Mouse (Mus musculus): ENCODE measurements at regions not wholly inside any gene's neighbourhood (a gene's known extent, or its start where the extent isn't known, plus 50 kb on each side); places are given as distances from the start of the nearest gene placed in this dataset.
A peak's percentile ranks its signal among the peaks of the same experiment; 100 is the strongest.

GRCm38 (mm10) chr9:31983759-31984586 lies 70.7 kb upstream of the Barx2 start:
- Histone ChIP-seq H3K27ac (ENCODE audit: low read depth, low read length) (no peak overlapping the region), H3K9me3 (ENCODE audit: low read length) (no peaks in the 10 kb centered on the region), H3K4me3 (ENCODE audit: low read depth, low read length) (no peak overlapping the region), H3K9ac (replicated peaks; ENCODE audit: low read length, poor library complexity, severe bottlenecking) (no peak overlapping the region), H3K4me1 (ENCODE audit: insufficient read depth, low read length) (no peaks in the 10 kb centered on the region), H3K4me2 (ENCODE audit: low read depth, low read length, poor library complexity, severe bottlenecking) (no peak overlapping the region), H3K27me3 (ENCODE audit: insufficient read depth, low read length) (no peaks in the 10 kb centered on the region), H3K36me3 (ENCODE audit: insufficient read depth, low read length) (no peaks in the 10 kb centered on the region)
- DNase-seq (ENCODE audit: low spot score), result no peak
- WGBS, result 69% methylated on average over 12 of the region's 12 CpGs
- TF ChIP-seq CTCF (IDR thresholded peaks at IDR 0.05), result no peak
- ATAC-seq (ENCODE audit: low FRiP score), result no peak

GRCm38 (mm10) chr9:31988826-31989225 lies 75.6 kb upstream of the Barx2 start:
- DNase-seq (ENCODE audit: low spot score), result no peak
- WGBS, result 81% methylated on average over 7 of the region's 7 CpGs
- TF ChIP-seq CTCF (IDR thresholded peaks at IDR 0.05), result no peak
- Histone ChIP-seq H3K4me3 (ENCODE audit: low read depth, low read length) (no peak overlapping the region), H3K4me2 (ENCODE audit: low read depth, low read length, poor library complexity, severe bottlenecking) (no peak overlapping the region), H3K9ac (replicated peaks; ENCODE audit: low read length, poor library complexity, severe bottlenecking) (no peak overlapping the region), H3K36me3 (ENCODE audit: insufficient read depth, low read length) (no peaks in the 10 kb centered on the region), H3K27me3 (ENCODE audit: insufficient read depth, low read length) (no peaks in the 10 kb centered on the region), H3K4me1 (ENCODE audit: insufficient read depth, low read length) (no peaks in the 10 kb centered on the region), H3K9me3 (ENCODE audit: low read length) (no peaks in the 10 kb centered on the region), H3K27ac (ENCODE audit: low read depth, low read length) (no peak overlapping the region)
- ATAC-seq (ENCODE audit: low FRiP score), result no peak

GRCm38 (mm10) chr9:31989581-31990360 lies 76.5 kb upstream of the Barx2 start:
- Histone ChIP-seq H3K4me2 (ENCODE audit: low read depth, low read length, poor library complexity, severe bottlenecking) (0 out of 2 replicates have a peak overlapping the region, but pooled peaks have one; percentile 7), H3K36me3 (ENCODE audit: insufficient read depth, low read length) (no peaks in the 10 kb centered on the region), H3K27ac (ENCODE audit: low read depth, low read length) (no peak overlapping the region; the same call in 1 of the 2 replicates), H3K4me3 (ENCODE audit: low read depth, low read length) (no peak overlapping the region), H3K9ac (replicated peaks; ENCODE audit: low read length, poor library complexity, severe bottlenecking) (no peak overlapping the region), H3K9me3 (ENCODE audit: low read length) (no peaks in the 10 kb centered on the region), H3K27me3 (ENCODE audit: insufficient read depth, low read length) (no peaks in the 10 kb centered on the region), H3K4me1 (ENCODE audit: insufficient read depth, low read length) (no peaks in the 10 kb centered on the region)
- DNase-seq (ENCODE audit: low spot score) (peak; percentile 18), ATAC-seq (ENCODE audit: low FRiP score) (no peak)
- TF ChIP-seq CTCF (IDR thresholded peaks at IDR 0.05), result no peak
- 38% methylated on average over 17 of the region's 17 CpGs for WGBS

GRCm38 (mm10) chr9:31990456-31990855 lies 77.2 kb upstream of the Barx2 start:
- Histone ChIP-seq H3K9me3 (ENCODE audit: low read length) (no peaks in the 10 kb centered on the region), H3K4me2 (ENCODE audit: low read depth, low read length, poor library complexity, severe bottlenecking) (no peak overlapping the region), H3K27me3 (ENCODE audit: insufficient read depth, low read length) (no peaks in the 10 kb centered on the region), H3K4me1 (ENCODE audit: insufficient read depth, low read length) (no peaks in the 10 kb centered on the region), H3K4me3 (ENCODE audit: low read depth, low read length) (no peak overlapping the region), H3K9ac (replicated peaks; ENCODE audit: low read length, poor library complexity, severe bottlenecking) (no peak overlapping the region), H3K27ac (ENCODE audit: low read depth, low read length) (no peak overlapping the region), H3K36me3 (ENCODE audit: insufficient read depth, low read length) (no peaks in the 10 kb centered on the region)
- DNase-seq (ENCODE audit: low spot score), result no peak
- ATAC-seq (ENCODE audit: low FRiP score), result no peak
- WGBS, result 97% methylated on average over 4 of the region's 4 CpGs
- no peak for TF ChIP-seq CTCF (IDR thresholded peaks at IDR 0.05)

- Histone ChIP-seq H3K27me3 (ENCODE audit: insufficient read depth, low read length) (no peaks in the 10 kb centered on the region), H3K27ac (ENCODE audit: low read depth, low read length) (no peak overlapping the region), H3K36me3 (ENCODE audit: insufficient read depth, low read length) (no peaks in the 10 kb centered on the region), H3K9ac (replicated peaks; ENCODE audit: low read length, poor library complexity, severe bottlenecking) (no peak overlapping the region), H3K4me2 (ENCODE audit: low read depth, low read length, poor library complexity, severe bottlenecking) (no peak overlapping the region), H3K4me3 (ENCODE audit: low read depth, low read length) (no peak overlapping the region), H3K4me1 (ENCODE audit: insufficient read depth, low read length) (peaks cover 7% of the 10 kb centered on the region; the same call in 1 of the 2 replicates), H3K9me3 (ENCODE audit: low read length) (no peaks in the 10 kb centered on the region)
- no peak for TF ChIP-seq CTCF (IDR thresholded peaks at IDR 0.05)
- WGBS, result 77% methylated on average over 7 of the region's 7 CpGs
- ATAC-seq (ENCODE audit: low FRiP score) (no peak), DNase-seq (ENCODE audit: low spot score) (no peak)
These were observed 80.7 kb upstream of the Barx2 start for GRCm38 (mm10) chr9:31993631-31994601.

Measured in midbrain, postnatal 0 days (tissue).